Mouse (Mus musculus) adrenal gland, postnatal 25 days (tissue): ENCODE data around the gene Tsc22d4. TPM values are rescaled to one million over a fixed set of nuclear protein-coding genes. Genes with fewer than 3 reads are reported as not detected.
"Not testable (repeated sequence)": the region's sequence is repeated elsewhere in the genome, so short reads cannot be mapped to it uniquely, and the experiment has no call there.

ENCODE experiments used
- DNase-seq: peaks from one replicate; pipeline ENCODE4 v3.0.0; 2021; ENCODE audit warnings: mixed read lengths
- long read RNA-seq: library from polyadenylated mRNA; stranded (forward); transcript quantifications from one replicate; pipeline ENCODE4 v2.0.0, GENCODE M21; 2021
- total RNA-seq: library from RNA; stranded (reverse); gene quantifications from 2 replicates; pipeline ENCODE4 v1.2.3, GENCODE M21; 2021

Tsc22d4 gene
- total RNA-seq = 86.0 and 104 TPM in 2 replicates
- long read RNA-seq, transcript Tsc22d4-202 (5 exons, 3,983 nt) = major isoform, 14 of 35 reads
- long read RNA-seq, partial matches to known transcripts = 11 of 35 reads
- long read RNA-seq, other reads (novel, unspliced or antisense) = 10 of 35 reads

DNA sequence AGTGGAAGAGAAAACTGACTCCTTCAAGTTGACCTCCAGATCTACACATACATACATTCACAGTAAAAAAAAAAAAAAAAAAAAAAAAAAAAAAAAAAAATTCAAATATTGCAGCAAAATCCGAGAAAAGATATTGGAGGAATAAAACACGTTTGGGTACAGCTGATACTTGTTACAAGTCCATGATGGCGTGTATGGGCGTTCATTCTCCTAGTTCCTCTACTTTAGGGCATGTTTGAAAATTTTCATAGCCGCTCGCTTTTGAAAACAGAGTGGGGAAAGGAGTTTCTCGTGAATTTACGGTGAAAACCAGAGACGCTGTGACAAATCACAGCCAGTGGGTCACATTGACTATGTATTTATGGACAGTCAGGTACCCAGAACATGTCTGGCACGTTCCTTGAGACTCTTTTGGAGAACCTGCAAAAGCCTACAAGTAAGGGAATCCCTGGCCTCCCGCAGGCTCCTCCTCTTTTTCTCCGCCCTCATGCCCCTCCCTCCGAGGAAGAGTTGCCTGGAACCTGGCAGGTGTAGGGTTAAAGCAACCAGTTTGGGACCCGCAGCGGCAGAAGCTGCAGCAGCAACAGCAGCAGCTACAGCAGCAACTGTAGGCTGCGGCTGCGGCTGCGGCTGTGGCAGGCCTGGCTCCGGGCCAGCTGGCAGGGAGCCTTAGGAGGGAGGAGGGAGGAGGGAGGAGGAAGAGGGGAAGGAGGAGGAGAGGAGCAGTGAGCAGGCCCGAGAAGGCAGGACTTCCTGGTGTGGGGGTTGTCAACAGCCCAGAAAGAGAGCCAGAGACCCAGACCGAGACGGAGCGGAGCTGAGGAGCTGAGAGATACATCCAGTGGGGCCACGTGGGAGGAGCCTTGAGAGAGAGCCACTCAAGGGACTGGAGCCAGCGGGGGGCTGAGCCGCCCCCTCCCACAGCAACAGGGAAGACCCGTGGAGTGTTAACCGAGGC is at the start of gene Tsc22d4:
Tsc22d4 (plus strand) TSS at position 517 of the 958 bp plus-strand sequence.
- peak; percentile 92 for DNase-seq

DNA sequence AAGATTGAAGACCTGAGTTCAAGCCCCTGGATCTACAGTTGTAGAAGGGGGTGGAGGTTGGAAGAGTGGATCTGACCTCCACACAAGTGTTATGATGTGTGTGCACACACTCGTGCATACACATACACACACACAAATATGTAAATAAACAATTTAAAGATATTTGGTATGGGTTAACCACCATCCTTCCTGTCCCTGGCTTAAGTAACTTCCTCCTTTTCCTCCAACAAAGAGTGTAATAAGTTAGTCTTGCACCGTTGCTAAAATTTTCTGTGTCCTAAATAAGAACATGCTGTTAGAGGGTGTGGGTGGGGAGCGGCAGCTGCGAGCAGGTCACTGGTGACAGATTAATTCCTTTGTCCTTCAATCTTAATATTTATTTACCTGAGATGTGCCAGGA is 49.6 kb upstream of the Tsc22d4 start:
- no peak for DNase-seq

DNA sequence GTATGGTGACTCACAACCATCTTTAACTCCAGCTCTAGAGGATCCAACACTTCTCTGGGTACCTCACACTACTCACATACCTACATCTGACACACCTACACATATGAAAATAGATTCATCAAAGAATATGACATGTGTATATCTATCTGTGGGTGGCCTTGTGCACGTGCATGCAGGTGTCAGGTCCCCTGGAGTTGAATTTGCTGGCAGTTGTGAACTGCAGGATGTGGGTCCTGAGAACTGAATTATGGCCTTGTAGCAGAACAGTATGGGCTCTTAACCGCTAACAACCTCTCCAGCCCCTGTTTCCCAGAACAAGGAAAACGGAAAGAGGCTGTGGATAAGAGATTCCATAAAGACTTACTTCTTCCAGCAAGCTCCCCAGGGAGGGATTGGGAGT is 46.5 kb upstream of the Tsc22d4 start:
- DNase-seq = no peak

DNA sequence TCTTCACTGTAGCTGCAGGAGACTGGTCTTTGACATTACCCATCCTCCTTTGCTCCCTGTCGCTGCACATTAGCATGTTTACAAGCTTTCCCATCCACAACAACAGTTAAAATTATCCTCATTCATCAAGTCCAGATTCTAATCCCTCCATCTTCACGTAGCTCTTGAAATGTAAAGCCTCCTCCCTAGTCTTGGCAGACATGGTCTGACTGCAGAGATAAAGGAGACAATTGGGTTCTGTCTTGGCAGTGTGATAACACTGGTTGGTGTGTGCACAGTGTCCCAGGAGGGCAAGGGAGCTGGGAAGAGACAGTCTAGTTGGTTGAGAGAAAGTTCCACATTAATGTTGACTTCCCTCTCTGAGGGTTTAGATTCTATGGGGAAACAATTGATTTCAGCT is 45.7 kb upstream of the Tsc22d4 start:
- DNase-seq = no peak

DNA sequence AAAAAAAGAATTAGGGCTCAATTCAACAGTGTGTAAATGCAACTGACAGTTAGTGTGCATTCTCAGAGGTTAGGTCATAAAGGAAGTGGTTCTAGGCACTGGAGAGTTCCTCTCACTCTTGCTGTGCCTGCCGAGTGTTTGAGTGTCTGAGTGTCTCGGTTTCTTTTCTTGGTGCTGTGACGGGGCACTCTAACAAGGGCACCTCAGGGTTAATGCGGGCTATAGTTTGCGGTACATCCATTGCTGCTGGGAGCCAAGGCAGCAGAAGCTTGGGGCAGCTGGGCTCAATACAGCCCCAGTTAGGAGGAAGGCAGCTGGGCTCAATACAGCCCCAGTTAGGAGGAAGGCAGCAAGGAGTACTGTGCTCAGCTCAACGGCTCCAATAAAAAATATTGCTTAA is 40.3 kb upstream of the Tsc22d4 start:
- DNase-seq = no peak

DNA sequence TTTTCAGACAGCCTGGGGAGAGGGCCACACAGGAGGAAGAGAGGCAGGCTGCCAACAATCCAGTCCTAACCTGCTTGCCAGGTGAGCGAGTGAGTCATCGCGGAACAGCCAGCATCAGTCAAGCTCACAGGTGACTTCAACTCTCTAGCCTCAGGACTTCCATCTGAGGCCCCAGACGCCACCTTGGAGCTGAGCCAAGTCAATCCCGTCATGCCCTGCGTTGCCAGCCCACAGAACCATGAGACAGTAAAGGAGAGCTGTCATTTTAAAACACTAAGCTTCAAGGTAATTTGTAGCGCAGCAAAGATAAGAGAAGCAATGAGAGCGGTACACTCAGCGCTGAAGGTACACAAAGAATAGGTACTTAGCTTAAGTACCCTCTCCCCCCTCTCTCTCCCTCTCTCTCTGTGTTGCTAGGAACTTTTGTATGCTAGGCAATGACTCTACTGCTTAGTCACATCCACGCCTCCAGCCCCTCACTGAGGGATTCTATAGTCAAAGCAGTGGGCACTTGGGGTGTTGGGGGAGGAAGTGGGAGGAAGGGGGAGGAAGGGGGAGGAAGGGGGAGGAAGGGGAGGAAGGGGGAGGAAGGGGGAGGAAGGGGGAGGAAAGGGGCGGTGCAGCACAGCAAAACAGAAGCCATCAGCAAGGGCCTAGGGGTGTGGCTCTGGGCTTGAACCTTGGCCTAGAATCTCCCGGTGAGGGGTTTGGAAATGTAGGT is 38.5 kb upstream of the Tsc22d4 start:
- peak; percentile 52 for DNase-seq

DNA sequence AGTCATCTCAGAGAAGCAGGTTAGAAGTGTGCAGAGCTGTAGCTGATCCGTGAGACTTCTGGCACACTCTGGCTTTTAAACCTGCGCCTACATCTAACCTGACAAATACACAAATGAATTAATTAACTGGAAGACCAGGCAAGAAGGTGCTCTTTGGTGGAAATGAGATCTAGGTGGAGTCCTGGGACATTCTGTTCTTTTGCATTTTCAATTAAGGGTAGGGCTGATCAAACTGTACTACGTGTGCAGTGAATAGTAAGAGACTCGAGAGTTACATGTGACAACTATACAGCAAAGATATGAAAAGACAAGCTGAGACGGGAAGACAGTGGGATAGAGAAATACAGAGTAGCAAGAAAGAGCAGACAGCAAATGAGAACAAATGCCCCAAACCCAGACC is 32.1 kb upstream of the Tsc22d4 start:
- no peak for DNase-seq

DNA sequence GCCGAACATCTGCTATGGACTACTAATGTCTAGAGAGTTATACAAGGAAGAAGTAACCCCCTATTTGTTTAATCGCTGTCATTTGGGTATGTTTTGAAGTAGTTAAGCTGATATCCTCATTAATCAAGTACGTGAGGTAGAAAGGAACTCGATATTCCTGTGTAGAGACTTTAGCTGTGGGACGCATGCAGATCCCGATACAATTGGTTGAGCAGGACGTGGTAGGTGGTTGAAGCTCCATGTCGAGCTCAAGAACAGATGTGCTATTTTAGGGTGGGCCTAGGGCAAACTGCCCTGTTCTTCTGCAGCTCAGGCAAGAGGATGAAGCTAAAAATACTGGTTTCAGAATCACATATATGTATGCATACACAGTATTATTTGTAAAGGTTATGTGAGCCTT is 29.8 kb upstream of the Tsc22d4 start:
- no peak for DNase-seq

DNA sequence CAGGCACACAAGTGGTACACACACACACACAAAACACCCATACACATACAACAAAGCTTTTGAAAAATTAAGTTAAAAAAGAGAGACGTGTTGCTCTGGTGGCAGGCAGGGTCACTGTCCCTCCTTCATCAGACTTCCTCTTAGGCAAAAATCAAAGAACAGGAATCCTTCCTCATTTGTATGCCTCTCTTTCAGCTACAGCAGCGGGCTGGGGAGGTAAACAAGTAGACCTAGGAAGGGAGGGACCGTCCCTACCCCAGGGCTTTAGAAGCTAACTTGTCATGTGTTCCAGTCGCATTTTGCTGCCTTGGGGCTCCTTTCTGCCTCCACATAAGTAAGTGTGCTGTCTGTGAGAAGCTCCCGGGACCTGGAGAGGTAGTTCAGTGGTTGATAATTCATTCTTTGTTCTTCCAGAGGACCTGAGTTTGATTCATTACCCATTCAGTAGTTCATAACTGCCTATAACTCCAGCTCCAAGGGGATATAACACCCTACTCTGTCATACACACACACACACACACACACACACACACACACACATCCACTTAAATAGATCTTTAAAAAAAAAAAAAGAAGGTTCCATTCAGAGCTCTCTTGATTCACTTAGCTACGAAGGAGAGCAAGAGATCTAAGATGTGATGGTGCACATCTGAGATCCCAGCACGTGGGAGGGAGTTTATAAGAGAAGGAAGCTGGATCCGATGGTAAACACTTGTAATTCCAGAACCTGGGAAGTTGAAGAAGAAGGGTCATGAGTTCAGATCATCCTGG is 27.3 kb upstream of the Tsc22d4 start:
- no peak for DNase-seq

DNA sequence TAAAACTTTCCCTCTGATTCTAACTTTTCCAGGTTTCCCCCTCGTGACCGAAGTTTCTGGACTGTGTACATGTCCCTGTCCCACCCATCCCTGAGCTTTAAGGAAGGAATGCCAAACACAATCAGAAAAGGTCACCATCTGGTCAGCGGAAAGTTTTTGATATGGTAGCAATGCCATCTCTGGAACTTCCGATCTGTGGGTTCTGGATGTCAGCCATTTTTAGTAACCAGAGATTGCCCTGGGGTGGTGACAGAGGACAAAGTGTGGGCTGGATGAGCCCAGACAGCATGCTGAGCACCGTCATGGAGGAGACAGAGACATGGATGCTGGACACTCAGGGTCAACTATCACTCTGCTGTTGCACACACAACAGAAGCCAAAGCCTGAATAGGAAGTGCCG is 26.4 kb upstream of the Tsc22d4 start:
- DNase-seq = no peak

DNA sequence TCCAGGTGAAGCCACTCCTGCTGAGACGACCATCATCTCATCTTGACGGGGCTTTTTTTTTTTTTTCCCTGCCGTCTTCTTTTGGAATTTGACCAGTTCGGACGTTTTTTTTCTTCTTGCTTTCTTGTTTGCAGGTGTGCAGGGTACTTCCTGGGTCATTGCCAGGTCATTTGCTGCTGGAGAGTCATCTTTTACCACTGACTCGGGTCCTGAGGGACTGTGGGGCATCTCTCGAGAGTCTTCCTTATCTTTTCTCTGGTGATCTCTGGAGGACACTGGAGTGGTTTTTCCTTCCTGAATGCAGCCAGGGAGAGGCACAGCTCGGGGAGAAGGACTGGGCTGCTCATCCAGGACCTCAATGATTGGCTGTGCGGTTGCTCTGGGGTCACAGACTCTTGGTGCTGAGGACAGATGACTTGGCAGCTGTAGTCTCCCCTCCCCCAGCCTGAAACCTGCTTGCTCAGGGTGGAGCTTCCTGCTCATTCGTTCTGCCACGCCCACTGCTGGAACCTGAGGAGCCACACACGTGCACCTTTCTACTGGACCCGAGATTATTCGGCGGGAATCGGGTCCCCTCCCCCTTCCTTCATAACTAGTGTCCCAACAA is 24.9 kb upstream of the Tsc22d4 start:
- DNase-seq = not testable (repeated sequence)

DNA sequence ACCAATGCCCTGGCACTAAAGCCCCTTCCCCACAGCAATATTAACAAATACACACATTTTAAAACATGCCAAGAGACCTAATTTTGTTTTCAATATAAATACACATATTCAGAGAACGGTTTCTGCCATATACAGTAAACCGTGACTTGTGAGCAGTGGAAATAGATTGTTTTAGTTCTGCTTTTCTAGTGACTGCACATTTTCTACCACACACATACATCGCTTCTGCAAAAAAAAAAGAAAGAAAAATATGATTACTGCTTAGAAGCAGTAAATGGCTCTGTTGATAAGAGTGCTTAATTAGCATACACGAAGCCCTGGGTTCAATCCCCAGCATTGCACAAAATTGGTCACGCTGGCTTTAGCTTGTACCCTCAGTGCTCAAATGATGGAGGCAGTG is 21.7 kb upstream of the Tsc22d4 start:
- DNase-seq = no peak

DNA sequence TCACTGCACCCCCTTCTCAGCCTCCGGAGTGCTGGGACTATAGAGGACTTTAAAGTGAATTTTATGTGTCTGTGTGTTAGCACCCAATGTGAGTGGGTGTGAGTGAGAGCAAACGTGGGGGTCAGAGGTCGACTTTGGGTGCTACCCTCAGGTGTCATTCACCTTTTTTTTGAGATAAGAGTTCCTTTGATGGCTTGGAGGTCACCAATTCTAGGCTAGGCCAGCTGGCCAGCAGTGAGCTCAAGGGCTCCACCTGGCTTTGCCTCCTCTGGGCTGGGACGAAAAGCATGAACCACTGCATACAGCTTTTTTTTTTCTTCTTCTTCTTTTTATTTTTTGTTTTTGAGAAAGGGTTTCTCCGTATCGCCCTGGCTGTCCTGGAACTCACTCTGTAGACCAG is 18.8 kb upstream of the Tsc22d4 start:
- DNase-seq = no peak

DNA sequence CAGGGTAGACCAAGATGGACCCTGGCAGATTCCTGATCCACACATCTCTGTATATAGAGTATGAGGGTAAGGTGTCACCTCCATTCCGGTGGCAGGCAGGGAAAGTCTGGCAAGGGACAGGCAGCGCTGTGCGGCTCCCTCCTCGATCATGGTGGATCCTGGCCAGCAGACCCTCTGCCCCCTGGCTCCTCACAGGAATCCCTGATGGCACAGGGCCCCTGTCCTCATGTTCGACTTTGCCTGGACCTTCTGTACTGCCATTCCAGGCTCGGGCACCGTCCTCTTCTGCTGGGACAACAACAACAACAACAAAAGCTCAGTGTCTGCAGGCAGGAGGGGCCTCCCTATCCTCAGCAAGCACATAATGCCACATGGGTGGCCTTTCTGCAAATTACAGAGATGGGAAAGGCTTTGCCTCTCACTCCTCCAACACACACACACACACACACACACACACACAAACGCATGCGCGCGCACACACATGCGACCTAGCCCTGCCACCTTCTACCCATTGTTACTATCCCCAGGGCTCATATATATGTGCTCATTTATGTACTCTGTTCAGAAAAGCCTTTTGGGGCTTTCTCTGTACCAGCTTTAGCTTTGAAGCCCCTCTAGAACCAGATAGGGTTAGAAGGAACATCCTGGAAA is 11.8 kb upstream of the Tsc22d4 start:
- no peak for DNase-seq

DNA sequence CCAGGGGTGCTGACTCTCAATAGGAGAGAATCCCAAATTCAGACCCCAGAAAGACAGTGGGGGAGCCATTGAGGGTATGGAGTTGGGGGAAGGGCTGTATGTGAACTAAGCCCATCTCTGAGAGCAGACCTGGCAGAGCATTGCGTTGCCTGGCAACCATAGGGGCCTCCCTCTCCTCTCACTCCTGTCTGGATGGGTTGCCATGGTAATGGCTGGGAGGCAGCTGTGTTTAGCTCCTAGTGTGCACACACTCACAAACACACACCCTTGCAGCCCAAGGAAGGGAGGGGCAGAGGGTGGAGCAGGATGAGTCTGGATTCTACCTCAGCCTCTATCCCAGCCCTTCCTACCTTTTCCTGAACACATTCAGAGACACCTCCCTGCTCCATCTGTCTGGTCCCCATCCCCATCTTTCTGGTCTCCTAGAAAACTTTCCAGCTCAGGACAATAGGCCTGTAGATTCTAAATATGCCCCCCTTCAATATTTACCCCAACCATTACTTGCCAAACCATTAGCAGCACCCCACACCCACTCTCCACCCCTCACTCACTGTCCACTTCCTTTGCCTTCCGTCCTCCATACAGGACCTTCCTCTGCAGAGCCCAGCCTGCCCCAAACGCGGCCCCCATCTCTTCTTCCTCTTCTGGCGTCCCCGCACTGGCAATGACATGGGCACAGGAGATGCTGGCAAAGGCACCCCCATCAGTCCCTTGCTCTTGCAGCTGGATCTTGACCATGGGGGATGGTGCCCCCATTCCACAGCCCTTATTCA is 11.1 kb upstream of the Tsc22d4 start:
- DNase-seq = no peak

DNA sequence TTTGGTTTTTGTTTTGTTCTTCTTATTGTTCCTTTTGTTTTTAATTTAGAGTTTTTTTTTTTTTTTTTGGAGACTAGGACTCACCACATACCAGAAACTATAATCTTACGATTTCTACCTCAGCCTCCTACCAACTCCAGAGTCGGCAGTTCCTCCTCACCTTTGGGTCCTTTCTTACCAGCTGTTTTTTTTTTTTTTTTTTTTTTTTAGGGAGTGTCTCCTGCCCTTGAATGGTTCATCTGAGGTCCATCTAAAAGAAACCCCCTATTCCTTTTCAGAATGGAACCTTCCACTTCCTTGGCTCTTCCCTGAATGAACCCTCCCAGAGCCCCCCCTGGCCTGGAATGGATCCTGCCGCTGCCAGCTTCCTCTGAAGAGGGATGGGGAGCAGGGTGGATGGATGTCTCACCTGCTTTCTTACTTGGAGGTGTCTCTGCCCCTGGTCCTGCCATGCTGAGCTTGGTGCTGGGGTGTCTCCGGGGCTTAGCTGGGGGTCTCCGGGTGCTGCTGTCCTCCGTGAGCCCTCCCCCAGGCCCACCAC is 8.1 kb upstream of the Tsc22d4 start:
- no peak for DNase-seq

DNA sequence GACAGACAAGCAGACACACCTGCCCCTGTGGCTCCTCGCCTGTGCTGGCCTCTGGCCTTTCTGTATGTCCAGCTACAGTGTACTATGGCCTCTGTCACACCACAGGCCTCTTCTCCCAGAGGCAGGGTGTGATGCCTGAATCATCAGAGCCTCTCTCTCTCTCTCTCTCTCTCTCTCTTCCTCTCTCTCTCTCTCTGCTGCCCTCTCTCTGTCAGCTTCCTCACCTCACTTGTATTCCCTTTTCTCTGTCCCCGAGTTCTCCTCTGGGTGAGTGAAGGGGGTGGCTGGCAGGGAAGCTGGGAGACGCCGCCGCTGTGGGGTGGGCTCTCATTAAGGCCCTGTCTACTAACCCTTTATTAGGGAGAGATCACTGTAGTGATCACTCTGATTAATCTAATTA is 7.0 kb upstream of the Tsc22d4 start:
- no peak for DNase-seq

DNA sequence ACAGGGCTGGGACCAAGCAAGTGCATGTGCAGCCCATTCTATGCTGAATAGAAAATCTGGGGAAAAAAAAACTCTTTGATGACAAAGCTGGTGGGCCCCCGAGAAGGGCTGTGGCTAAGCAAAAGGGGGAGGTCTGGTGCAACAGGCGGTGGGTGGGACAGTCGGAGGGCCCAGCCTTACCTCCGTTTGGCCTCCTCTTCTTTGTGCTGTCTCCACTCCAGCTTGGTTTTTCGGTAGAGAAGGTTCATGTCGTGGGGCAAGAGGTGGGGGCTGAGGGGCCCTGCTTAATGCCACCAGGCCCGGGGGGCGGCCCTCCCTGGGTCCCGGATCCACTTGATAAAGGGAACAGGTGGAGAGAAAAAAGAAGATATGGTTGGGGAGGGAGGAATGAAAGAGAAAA is 6.1 kb upstream of the Tsc22d4 start:
- DNase-seq = no peak

DNA sequence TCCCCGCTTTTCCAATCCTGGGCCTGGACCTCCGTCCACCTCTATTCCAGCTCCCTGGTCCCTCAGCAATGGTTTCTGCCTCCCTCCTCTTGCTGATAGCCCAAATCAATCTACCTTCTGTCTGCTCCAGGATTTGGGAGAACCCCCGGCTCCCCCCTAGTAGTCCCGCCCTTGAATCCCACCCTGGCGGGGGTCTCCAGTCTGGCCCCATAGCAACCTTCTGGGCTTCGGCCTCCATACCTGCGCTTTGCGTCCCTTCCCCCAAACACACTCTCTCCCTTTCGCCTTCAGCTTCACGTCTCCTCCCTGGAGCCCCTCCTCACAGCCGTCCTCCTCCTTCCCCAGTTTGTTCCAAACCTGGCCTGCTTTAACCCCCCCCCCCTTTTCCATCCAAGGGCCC is 5.0 kb upstream of the Tsc22d4 start:
- DNase-seq = no peak
